Mouse (Mus musculus) myocyte (in vitro differentiated cells): ENCODE results near the gene Rxrg. TPM values are rescaled to one million over a fixed set of nuclear protein-coding genes. Genes with fewer than 3 reads are reported as not detected.

Source experiments
- H3K27me3 ChIP-seq: one replicate; pipeline ENCODE4 v1.6.1; 2011; ENCODE audit not compliant: control insufficient read depth, insufficient read depth, insufficient read length
- H3K36me3 ChIP-seq: one replicate; pipeline ENCODE4 v1.6.1; 2011; ENCODE audit not compliant: control insufficient read depth, insufficient read depth
- H3K4me2 ChIP-seq: one replicate; pipeline ENCODE4 v1.6.1; 2011; ENCODE audit warnings: low read depth, control low read depth
- H3K4me3 ChIP-seq: one replicate; pipeline ENCODE4 v1.5.1; 2011; ENCODE audit warnings: mild to moderate bottlenecking, control low read depth, moderate library complexity
- H3K79me2 ChIP-seq: one replicate; pipeline ENCODE4 v1.6.1; 2011; ENCODE audit not compliant: control insufficient read depth, insufficient read depth
- H3ac ChIP-seq: one replicate; pipeline ENCODE4 v1.6.1; 2011; ENCODE audit not compliant: control insufficient read depth, insufficient read length
- CEBPB ChIP-seq: IDR thresholded peaks from 2 replicates; pipeline ENCODE4 v1.6.1; 2011; ENCODE audit warnings: mild to moderate bottlenecking, moderate library complexity; ENCODE audit not compliant: poor library complexity, insufficient read depth, severe bottlenecking
- E2F4 ChIP-seq: IDR thresholded peaks from one replicate; pipeline ENCODE4 v1.6.1; 2011; ENCODE audit warnings: mild to moderate bottlenecking, control low read depth, moderate library complexity; ENCODE audit not compliant: insufficient read depth
- MAX ChIP-seq: IDR thresholded peaks from one replicate; pipeline ENCODE4 v1.6.1; 2011; ENCODE audit warnings: low read depth, mild to moderate bottlenecking, control low read depth
- MYOD1 ChIP-seq, 3 experiments: IDR thresholded peaks; one replicate each; pipeline ENCODE4 v1.6.1; 2011; ENCODE audit warnings: control low read depth in 2 of 3, low read depth in 2 of 3, mild to moderate bottlenecking in 2 of 3, moderate library complexity in 1 of 3; ENCODE audit not compliant: insufficient read length in 2 of 3, control insufficient read depth in 1 of 3
- MYOG ChIP-seq, 3 experiments: IDR thresholded peaks; one replicate each; pipeline ENCODE4 v1.6.1; 2011; ENCODE audit warnings: control low read depth in 2 of 3, low read depth in 2 of 3, mild to moderate bottlenecking in 2 of 3; ENCODE audit not compliant: insufficient read length in 2 of 3, control insufficient read depth in 1 of 3, insufficient read depth in 1 of 3
- POLR2A ChIP-seq: IDR thresholded peaks from one replicate; pipeline ENCODE4 v1.6.1; 2011; ENCODE audit warnings: low read depth, mild to moderate bottlenecking, control low read depth, moderate library complexity; ENCODE audit not compliant: insufficient read length
- POLR2AphosphoS2 ChIP-seq: IDR thresholded peaks from one replicate; pipeline ENCODE4 v1.6.1; 2011; ENCODE audit warnings: low read depth, control low read depth; ENCODE audit not compliant: insufficient read length
- REST ChIP-seq: IDR thresholded peaks from one replicate; pipeline ENCODE4 v1.6.1; 2011; ENCODE audit warnings: mild to moderate bottlenecking, control low read depth, moderate library complexity; ENCODE audit not compliant: insufficient read depth, insufficient read length
- SRF ChIP-seq: IDR thresholded peaks from one replicate; pipeline ENCODE4 v1.6.1; 2011; ENCODE audit warnings: low read depth; ENCODE audit not compliant: control insufficient read depth, insufficient read length
- TCF12 ChIP-seq: IDR thresholded peaks from one replicate; pipeline ENCODE4 v1.6.1; 2011; ENCODE audit warnings: mild to moderate bottlenecking, control low read depth; ENCODE audit not compliant: poor library complexity, insufficient read depth, severe bottlenecking
- TCF3 ChIP-seq: IDR thresholded peaks from one replicate; pipeline ENCODE4 v1.6.1; 2011; ENCODE audit warnings: low read depth, control low read depth; ENCODE audit not compliant: insufficient read length
- USF1 ChIP-seq: IDR thresholded peaks from one replicate; pipeline ENCODE4 v1.6.1; 2011; ENCODE audit warnings: low read depth, mild to moderate bottlenecking, control low read depth, moderate library complexity
- polyA plus RNA-seq: library from polyadenylated mRNA; unstranded; fragments of >200 nt; fragmentation: generic; extraction: Trizol; gene quantifications from one replicate; pipeline ENCODE4 v1.2.1, GENCODE M21; 2012; ENCODE audit warnings: missing spikeins

Rxrg gene
- polyA plus RNA-seq, 1 experiment = 0.07 TPM

- Histone ChIP-seq H3K79me2 (no peaks in the 10 kb centered on the region), H3K36me3 (no peaks in the 10 kb centered on the region), H3K4me3 (no peak overlapping the region), H3K27me3 (no peaks in the 10 kb centered on the region), H3ac (no peak overlapping the region), H3K4me2 (no peak overlapping the region)
- TF ChIP-seq MYOD1 (IDR thresholded peaks at IDR 0.05; ENCODE audit: control insufficient read depth in 1 of 3, insufficient read length in 2 of 3, low read depth in 2 of 3) = no peak
- TF ChIP-seq MAX = no peak
- TF ChIP-seq MYOG (IDR thresholded peaks at IDR 0.05; ENCODE audit: control insufficient read depth in 1 of 3, insufficient read depth in 1 of 3, insufficient read length in 2 of 3, low read depth in 2 of 3) = no peak
- no peak for TF ChIP-seq CEBPB
- TF ChIP-seq POLR2A = no peak
- no peak for TF ChIP-seq POLR2AphosphoS2
- TF ChIP-seq TCF12 = no peak
- no peak for TF ChIP-seq USF1
- no peak for TF ChIP-seq E2F4
- no peak for TF ChIP-seq REST
- no peak for TF ChIP-seq TCF3
- TF ChIP-seq SRF = no peak
Observed at GRCm38 (mm10) chr1:167652336-167652735, 54.2 kb downstream of the Rxrg start.

GRCm38 (mm10) chr1:167659065-167659464 lies 60.9 kb downstream of the Rxrg start:
- Histone ChIP-seq H3K27me3 (peaks cover 11% of the 10 kb centered on the region), H3K79me2 (no peaks in the 10 kb centered on the region), H3K4me3 (no peak overlapping the region), H3ac (no peak overlapping the region), H3K4me2 (no peak overlapping the region), H3K36me3 (no peaks in the 10 kb centered on the region)
- TF ChIP-seq REST (no peak), CEBPB (no peak), POLR2A (no peak), POLR2AphosphoS2 (no peak), E2F4 (no peak), TCF3 (no peak), MYOG (IDR thresholded peaks at IDR 0.05; ENCODE audit: control insufficient read depth in 1 of 3, insufficient read depth in 1 of 3, insufficient read length in 2 of 3, low read depth in 2 of 3) (no peak), MAX (no peak), MYOD1 (IDR thresholded peaks at IDR 0.05; ENCODE audit: control insufficient read depth in 1 of 3, insufficient read length in 2 of 3, low read depth in 2 of 3) (no peak), TCF12 (no peak), SRF (no peak), USF1 (no peak)

DNA sequence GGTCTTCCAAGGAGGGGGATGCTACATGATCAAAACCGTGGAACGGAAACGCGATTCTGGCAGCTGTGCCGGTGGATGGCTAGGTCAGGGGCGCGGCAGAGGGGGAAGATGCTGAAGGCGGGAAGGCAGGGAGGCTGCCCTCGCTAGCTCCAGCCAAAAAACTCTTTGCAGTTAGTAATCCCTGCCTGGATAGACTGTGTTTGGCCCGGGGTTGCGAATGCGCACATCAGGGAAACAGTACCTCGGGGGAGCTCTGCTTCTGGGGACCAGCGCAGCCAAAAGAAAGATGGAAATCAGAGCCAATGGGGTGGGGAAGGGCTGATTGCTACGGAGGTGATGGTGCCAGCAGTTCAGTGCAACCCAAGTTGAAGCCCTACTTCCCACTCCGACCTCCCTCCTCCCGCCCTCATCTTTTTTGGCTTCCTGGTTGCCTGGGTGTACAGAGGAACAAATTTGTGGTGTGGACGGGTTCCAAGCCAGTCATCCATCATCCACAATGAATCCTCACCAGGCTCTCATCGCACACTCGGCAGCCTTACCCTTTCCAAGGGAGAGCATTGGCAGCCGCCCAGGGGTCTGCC lies 62.4 kb downstream of the Rxrg start:
- TF ChIP-seq MAX (no peak), SRF (no peak), TCF12 (no peak), E2F4 (no peak), TCF3 (no peak), USF1 (no peak), MYOD1 (IDR thresholded peaks at IDR 0.05; ENCODE audit: control insufficient read depth in 1 of 3, insufficient read length in 2 of 3, low read depth in 2 of 3) (no peak), CEBPB (no peak), POLR2AphosphoS2 (no peak), MYOG (IDR thresholded peaks at IDR 0.05; ENCODE audit: control insufficient read depth in 1 of 3, insufficient read depth in 1 of 3, insufficient read length in 2 of 3, low read depth in 2 of 3) (no peak), REST (no peak)
- Histone ChIP-seq H3K4me2 (peak overlapping the region; percentile 30), H3ac (no peak overlapping the region), H3K36me3 (no peaks in the 10 kb centered on the region), H3K4me3 (no peak overlapping the region), H3K79me2 (no peaks in the 10 kb centered on the region), H3K27me3 (peaks cover 11% of the 10 kb centered on the region)

DNA sequence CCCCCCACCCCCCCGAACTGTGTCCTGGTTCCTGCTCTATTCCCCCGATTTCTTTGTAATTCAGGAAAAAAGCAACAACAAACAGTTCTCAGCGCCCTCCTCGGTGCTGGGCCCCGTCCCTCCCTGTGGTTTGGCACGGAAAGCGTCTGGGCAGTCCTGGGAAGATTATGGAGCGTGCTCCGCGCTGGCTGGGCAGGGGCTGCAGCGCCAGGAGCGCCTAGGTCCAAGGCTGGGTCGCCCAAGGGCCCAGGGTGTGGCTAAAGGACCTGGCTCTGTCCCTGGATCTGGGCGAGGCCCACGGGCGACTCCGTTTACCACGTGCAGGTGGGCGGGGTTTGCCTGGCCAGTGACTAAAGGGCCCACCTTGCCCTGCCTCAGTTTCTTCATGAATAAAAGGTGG lies 62.9 kb downstream of the Rxrg start:
- Histone ChIP-seq H3K27me3 (peaks cover 11% of the 10 kb centered on the region), H3K4me2 (peak overlapping the region; percentile 30), H3ac (no peak overlapping the region), H3K4me3 (no peak overlapping the region), H3K79me2 (no peaks in the 10 kb centered on the region), H3K36me3 (no peaks in the 10 kb centered on the region)
- no peak for TF ChIP-seq CEBPB
- TF ChIP-seq MYOG (IDR thresholded peaks at IDR 0.05; ENCODE audit: control insufficient read depth in 1 of 3, insufficient read depth in 1 of 3, insufficient read length in 2 of 3, low read depth in 2 of 3) = no peak
- TF ChIP-seq SRF = no peak
- no peak for TF ChIP-seq POLR2AphosphoS2
- TF ChIP-seq REST = no peak
- TF ChIP-seq MAX = no peak
- no peak for TF ChIP-seq TCF12
- TF ChIP-seq USF1 = no peak
- no peak for TF ChIP-seq MYOD1 (IDR thresholded peaks at IDR 0.05; ENCODE audit: control insufficient read depth in 1 of 3, insufficient read length in 2 of 3, low read depth in 2 of 3)
- no peak for TF ChIP-seq TCF3
- TF ChIP-seq POLR2A = no peak
- TF ChIP-seq E2F4 = no peak
